Mouse (Mus musculus) liver, embryonic 18 days (tissue): ENCODE measurements around the gene Cbr1. TPM values are rescaled to one million over a fixed set of nuclear protein-coding genes. Genes with fewer than 3 reads are reported as not detected.

Experiments
- polyA plus RNA-seq: library from polyadenylated mRNA; depleted of rRNA; stranded (reverse); fragments of >200 nt; gene quantifications from 2 replicates; pipeline ENCODE4 v1.2.3, GENCODE M21; 2012; rRNA removed

The Cbr1 gene
- 78.9 and 125 TPM in 2 replicates for polyA plus RNA-seq

DNA sequence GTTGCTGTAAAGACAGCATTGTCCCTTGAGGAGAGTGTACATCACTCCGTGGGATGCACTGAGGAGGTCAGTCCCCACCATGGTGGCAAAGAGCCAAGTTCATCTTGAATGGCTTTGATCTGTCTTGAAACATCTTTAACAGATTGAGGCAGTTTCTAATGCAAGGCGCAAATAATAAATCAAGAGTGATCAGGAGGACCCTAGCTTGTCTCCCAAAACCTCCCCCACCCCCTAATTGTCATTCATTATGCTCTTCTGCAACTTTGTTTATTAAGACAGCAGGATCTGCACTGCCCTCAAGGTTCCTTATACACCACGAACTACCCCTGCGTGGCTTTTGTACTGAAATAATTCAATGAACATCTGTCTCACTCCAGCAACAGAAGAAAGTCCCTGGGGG lies at the start of gene Cbr1:
Gene Cbr1, plus strand, starts transcription at position 301 of the 400 bp plus-strand sequence.

GRCm38 (mm10) chr16:93603439-93604212 lies 2.0 kb upstream of the Cbr1 start, which contains the start of gene Setd4:
Gene Setd4, minus strand, starts transcription at chr16:93604063.

GRCm38 (mm10) chr16:93627761-93628400 lies 22.2 kb downstream of the Cbr1 start, which contains the start of gene Gm5678:
Gene Gm5678, plus strand, starts transcription at chr16:93628097.

Other genes with a start within 250 kb of the Cbr1 start
- gene Setd4, start 1.8 kb upstream of the Cbr1 start, polyA plus RNA-seq = 5.0 and 5.1 TPM in 2 replicates
- gene Gm5678, start 22.2 kb downstream of the Cbr1 start, polyA plus RNA-seq = 0.05 TPM in 1 of 2 replicates, not detected in the other
- gene Cbr3, start 77.4 kb downstream of the Cbr1 start, polyA plus RNA-seq = 0.88 and 1.4 TPM in 2 replicates
- 12.9 and 15.1 TPM in 2 replicates for gene Dop1b, start 106.1 kb downstream of the Cbr1 start, polyA plus RNA-seq
- gene Morc3, start 226.3 kb downstream of the Cbr1 start, polyA plus RNA-seq = 12.7 TPM in 2 replicates